Mouse (Mus musculus): ENCODE measurements around the gene Eif2ak4. TPM values are rescaled to one million over a fixed set of nuclear protein-coding genes. Genes with fewer than 3 reads are reported as not detected.

Gene Eif2ak4
- polyA plus RNA-seq, 1 experiment from 2014 or later: 11.9 TPM

DNA sequence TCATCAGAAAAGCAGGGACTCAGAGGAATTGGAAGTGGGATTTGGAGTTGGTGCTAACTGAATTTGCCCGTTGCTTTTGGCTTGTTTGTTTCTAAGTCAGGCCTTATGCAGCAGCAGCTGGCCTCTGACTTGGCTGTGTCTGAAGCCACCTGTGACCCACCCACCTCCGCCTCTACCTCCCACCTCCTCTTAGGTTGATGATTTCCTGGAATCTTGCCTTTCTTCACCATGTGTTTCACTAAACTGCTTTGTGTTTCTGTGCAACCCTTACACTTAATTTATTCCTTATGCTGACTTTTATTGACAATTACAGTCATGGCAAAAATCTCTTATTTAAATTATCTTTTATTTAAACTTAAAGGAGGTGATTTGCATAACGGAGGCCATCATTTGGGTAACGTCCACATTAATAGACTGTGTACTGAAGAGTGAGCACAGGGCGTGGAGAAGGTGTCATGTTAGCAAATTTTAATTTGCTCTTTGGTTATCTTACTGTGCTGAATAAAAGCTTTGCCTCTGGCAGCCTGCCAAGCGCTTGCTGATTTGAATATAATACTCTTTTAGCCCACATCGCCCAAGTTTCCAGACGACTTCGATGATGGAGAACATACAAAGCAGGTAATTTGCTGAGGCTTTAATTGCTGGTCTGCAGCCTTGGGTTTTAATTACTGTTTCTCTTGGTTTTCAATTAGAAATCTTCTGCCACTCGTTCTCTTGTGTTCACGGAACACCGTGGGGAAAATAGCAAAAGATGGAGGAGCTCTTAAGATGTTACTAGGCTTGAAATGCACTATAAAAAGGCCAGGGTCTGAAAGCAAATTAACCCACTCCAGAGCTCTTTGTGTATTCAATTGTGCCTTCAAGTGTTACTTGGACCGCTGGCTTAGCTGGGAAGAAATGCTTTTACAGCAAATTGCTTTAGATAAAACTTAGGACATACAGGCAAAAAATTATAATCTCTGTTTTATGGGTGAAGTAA is 57.6 kb downstream of the Eif2ak4 start:
- H3K4me1 ChIP-seq: peaks cover 21% of the 10 kb centered on the region
- H3K9me3 ChIP-seq: no peaks in the 10 kb centered on the region
- ATAC-seq (ENCODE audit: low FRiP score): peak; percentile 88
- H3K9ac ChIP-seq: no peak overlapping the region
- H3K4me3 ChIP-seq (replicated peaks): no peak overlapping the region
- H3K4me2 ChIP-seq: no peak overlapping the region
- 28% methylated on average over 13 of the region's 13 CpGs for WGBS
- 0 out of 2 replicates have a peak overlapping the region, but pooled peaks have one; percentile 14 for H3K27ac ChIP-seq
- peaks cover 13% of the 10 kb centered on the region for H3K27me3 ChIP-seq
- peaks cover 19% of the 10 kb centered on the region; the same call in 1 of the 2 replicates for H3K36me3 ChIP-seq (replicated peaks)

DNA sequence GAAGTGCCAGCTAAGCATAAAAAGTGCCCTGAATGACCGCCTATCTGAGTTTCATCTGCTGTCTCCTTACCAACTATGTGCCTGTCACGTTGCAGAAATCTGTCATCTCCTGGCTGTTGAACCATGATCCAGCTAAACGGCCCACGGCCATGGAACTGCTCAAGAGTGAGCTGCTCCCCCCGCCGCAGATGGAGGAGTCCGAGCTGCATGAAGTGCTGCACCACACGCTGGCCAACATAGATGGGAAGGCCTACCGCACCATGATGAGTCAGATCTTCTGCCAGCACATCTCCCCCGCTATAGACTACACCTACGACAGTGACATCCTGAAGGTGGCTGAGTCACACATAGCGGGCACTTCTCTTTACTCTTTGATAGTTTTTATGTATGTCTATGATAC is 59.8 kb downstream of the Eif2ak4 start:
- no peak for ATAC-seq (ENCODE audit: low FRiP score)
- Histone ChIP-seq H3K9ac (no peak overlapping the region), H3K9me3 (no peaks in the 10 kb centered on the region), H3K27me3 (peaks cover 5% of the 10 kb centered on the region), H3K4me3 (replicated peaks) (no peak overlapping the region), H3K36me3 (replicated peaks) (peaks cover 10% of the 10 kb centered on the region; the same call in 1 of the 2 replicates), H3K4me2 (no peak overlapping the region), H3K4me1 (peaks cover 13% of the 10 kb centered on the region), H3K27ac (no peak overlapping the region)
- WGBS: 90% methylated on average over 12 of the region's 12 CpGs

DNA sequence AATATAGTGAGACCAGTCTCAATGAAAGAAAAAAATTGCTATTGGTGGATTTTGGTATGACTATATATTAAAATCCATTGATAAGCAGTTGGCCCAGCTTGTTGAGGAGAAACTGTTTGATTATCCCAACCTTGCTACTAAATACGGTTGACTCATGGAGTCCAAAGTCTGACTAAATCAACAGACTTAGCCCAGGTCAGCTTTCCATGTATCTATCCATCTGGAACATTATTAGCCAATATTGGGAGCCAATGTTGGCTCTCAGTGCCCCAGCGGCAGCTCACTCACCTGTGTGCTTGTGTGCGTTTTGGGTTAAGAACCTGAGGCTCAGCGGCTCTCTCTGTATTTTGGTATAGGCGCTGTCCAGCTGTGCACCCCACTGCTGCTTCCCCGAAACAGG is 62.6 kb downstream of the Eif2ak4 start:
- no peaks in the 10 kb centered on the region for H3K36me3 ChIP-seq (replicated peaks)
- no peak overlapping the region for H3K27ac ChIP-seq
- H3K4me3 ChIP-seq (replicated peaks): no peak overlapping the region
- H3K4me2 ChIP-seq: no peak overlapping the region
- no peak overlapping the region for H3K9ac ChIP-seq
- no peaks in the 10 kb centered on the region for H3K9me3 ChIP-seq
- no peak for ATAC-seq (ENCODE audit: low FRiP score)
- H3K4me1 ChIP-seq: peaks cover 6% of the 10 kb centered on the region
- peaks cover 5% of the 10 kb centered on the region for H3K27me3 ChIP-seq
- WGBS: 87% methylated on average over 6 of the region's 6 CpGs

DNA sequence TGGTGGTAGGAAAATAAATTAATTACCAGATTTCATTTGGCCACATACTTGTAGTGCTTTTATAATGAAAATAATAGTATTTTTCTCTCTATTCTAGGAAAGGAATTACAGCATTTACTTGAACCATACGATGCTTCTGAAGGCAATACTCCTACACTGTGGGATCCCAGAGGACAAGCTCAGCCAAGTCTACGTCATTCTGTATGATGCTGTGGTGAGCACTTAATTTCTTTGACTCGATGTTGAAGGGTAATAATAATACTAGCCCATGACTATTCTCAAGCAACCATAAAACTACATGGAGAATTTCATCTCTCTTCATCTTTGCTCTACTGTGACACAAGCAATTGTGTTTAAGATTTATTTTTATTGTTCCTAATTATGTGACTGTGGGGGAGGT is 68.6 kb downstream of the Eif2ak4 start:
- Histone ChIP-seq H3K9ac (no peak overlapping the region), H3K27ac (peak overlapping the region; percentile 57; the same call in 1 of the 2 replicates), H3K4me3 (replicated peaks) (no peak overlapping the region)

DNA sequence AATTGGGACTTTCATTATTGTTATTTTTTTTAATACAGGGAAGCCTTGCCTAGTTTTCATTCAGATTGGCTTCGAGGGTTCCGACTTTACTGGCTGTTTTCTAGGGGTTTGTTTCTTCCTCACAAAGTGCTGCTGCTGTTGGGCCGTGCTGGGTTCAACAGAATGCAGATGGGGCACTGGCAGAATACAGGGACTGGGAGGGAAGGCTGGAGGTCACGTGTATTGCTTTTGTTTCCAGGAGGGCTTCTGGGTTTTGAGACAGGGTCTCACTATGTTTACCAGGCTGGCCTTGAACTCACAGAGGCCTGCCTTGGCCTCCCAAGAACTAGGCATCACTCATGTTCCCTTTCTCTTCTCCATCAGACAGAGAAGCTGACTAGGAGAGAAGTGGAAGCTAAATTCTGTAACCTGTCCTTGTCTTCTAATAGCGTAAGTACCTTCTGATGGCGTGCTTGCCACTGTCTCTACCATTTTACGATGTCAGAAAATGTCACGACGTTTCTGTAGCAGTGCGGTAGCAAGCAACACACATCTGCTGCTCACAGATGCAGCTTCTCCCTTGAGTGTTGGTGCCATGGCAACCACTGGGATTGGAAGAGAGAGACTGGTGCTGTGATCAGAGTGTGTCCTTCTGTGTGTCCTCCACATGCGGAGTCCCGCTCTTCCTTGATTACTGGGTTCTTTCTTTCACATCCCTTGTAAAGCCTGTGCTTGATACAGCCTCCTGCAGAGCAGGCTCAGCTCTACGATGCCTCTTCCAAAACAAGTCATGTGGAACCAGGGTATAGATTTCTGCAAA is 69.2 kb downstream of the Eif2ak4 start:
- Histone ChIP-seq H3K9me3 (no peaks in the 10 kb centered on the region), H3K4me2 (no peak overlapping the region), H3K27ac (peak overlapping the region; percentile 57), H3K4me1 (0 out of 2 replicates have a peak, but pooled peaks cover 7% of the 10 kb centered on the region), H3K36me3 (replicated peaks) (peaks cover 14% of the 10 kb centered on the region), H3K27me3 (no peaks in the 10 kb centered on the region), H3K9ac (no peak overlapping the region), H3K4me3 (replicated peaks) (no peak overlapping the region)
- WGBS: 78% methylated on average over 13 of the region's 13 CpGs
- peak; percentile 89 for ATAC-seq (ENCODE audit: low FRiP score)

More for the DNA sequence above, 68.6 kb downstream of the Eif2ak4 start:
- ATAC-seq (ENCODE audit: low FRiP score): no peak
- Histone ChIP-seq H3K27me3 (no peaks in the 10 kb centered on the region), H3K9me3 (no peaks in the 10 kb centered on the region), H3K4me1 (0 out of 2 replicates have a peak, but pooled peaks cover 7% of the 10 kb centered on the region), H3K36me3 (replicated peaks) (peaks cover 11% of the 10 kb centered on the region), H3K4me2 (no peak overlapping the region)
- WGBS: 91% methylated on average over 3 of the region's 3 CpGs

DNA sequence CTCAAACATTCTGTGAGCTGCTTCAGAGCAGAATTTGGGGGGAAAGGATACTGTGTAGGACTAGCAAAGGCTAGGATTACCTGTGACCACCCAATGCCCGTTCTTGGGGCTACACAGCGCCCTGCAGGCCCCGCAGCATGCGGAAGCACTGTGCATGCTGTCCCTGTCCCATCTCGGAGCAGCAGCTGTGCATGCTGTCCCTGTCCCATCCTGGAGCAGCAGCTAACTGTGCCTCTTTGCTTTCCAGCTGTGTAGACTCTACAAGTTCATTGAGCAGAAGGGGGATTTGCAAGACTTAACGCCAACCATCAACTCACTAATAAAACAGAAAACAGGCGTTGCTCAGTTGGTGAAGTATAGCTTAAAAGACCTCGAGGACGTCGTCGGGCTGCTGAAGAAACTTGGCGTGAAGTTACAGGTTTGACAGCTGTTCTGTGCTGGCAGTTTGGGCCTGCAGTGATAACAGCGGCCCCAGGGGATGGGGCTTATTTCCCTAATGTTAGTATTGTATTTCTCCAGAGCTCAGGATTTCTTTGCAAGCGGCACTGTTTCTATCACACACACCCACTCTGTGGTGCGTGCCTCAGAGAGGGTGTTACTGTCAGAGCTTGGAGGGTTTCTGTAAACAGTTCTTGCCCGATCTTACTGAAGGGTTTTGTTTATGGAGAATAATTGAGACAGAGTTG is 73.2 kb downstream of the Eif2ak4 start:
- Histone ChIP-seq H3K27me3 (no peaks in the 10 kb centered on the region), H3K9me3 (no peaks in the 10 kb centered on the region), H3K4me2 (no peak overlapping the region), H3K4me1 (0 out of 2 replicates have a peak, but pooled peaks cover 7% of the 10 kb centered on the region), H3K27ac (no peak overlapping the region), H3K4me3 (replicated peaks) (no peak overlapping the region), H3K9ac (no peak overlapping the region), H3K36me3 (replicated peaks) (peaks cover 32% of the 10 kb centered on the region)
- ATAC-seq (ENCODE audit: low FRiP score): no peak
- WGBS: 77% methylated on average over 16 of the region's 16 CpGs

DNA sequence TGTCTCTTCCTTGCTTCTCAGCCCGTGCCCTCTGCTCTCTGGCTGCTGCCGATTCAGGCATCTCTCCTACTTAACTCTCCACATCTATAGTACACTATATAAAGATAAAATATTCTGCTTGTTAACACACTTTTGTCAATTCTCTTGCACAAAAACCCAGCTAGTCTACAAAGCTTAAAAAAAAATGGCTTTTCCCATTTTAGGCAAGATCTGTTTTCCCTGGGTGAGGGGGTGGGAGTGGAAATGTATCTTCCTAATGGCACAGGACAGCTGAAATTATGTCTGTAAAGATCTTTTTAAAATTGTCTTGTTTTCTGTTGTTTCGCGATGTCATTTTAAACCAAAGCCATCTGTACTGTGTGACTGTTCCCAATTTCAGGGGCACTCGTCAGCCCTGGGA is 75.1 kb downstream of the Eif2ak4 start:
- H3K4me3 ChIP-seq (replicated peaks): no peak overlapping the region
- H3K4me2 ChIP-seq: no peak overlapping the region
- no peak overlapping the region for H3K27ac ChIP-seq
- no peaks in the 10 kb centered on the region for H3K9me3 ChIP-seq
- 85% methylated on average over 5 of the region's 5 CpGs for WGBS
- H3K36me3 ChIP-seq (replicated peaks): peaks cover 43% of the 10 kb centered on the region
- no peaks in the 10 kb centered on the region for H3K27me3 ChIP-seq
- H3K9ac ChIP-seq: no peak overlapping the region
- 0 out of 2 replicates have a peak, but pooled peaks cover 2% of the 10 kb centered on the region for H3K4me1 ChIP-seq
- no peak for ATAC-seq (ENCODE audit: low FRiP score)

DNA sequence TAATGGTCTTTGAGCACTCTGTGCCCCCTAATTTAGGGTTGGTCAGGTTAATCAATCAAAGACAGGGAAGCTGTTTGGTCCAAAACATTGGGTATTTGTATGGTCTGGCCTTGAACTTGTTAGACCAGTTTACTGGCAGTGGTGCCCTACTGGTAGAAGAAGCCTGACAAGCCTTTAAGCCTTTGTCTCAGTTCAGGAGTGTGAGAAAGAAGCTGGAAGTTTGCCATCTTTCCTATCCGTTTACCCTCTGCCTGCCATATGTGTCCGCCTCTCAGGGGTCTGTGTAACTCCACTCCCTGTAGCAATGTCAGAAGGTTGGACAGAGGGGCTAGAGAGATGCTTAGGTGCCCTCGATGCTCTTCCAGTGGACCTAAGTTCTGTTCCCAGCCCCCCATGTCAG is 76.0 kb downstream of the Eif2ak4 start:
- Histone ChIP-seq H3K4me2 (no peak overlapping the region), H3K4me1 (0 out of 2 replicates have a peak, but pooled peaks cover 2% of the 10 kb centered on the region), H3K36me3 (replicated peaks) (peaks cover 51% of the 10 kb centered on the region), H3K9ac (no peak overlapping the region), H3K4me3 (replicated peaks) (no peak overlapping the region), H3K27ac (no peak overlapping the region), H3K9me3 (no peaks in the 10 kb centered on the region), H3K27me3 (no peaks in the 10 kb centered on the region)
- 75% methylated on average over 3 of the region's 3 CpGs for whole genome bisulfite sequencing
- no peak for ATAC-seq (ENCODE audit: low FRiP score)

DNA sequence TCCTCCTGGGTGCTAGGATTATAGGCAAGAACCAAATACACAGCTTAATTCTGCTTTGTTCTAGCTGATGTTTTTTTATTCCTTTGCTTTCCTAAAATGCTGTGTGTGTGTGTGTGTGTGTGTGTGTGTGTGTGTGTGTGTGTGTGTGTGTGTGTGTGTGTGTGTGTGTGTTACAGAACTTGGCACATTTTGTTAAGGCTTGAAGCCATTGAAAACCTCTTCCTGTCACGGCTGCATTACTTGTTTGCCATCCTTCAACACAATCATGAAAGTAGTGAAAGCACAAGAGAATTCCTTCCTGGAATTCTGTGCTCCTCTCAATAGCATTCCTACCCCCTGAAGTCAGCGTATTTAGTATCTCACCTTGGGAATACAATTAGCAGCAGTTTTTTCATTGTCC is 77.5 kb downstream of the Eif2ak4 start:
- no peak overlapping the region for H3K4me3 ChIP-seq (replicated peaks)
- H3K9me3 ChIP-seq: no peaks in the 10 kb centered on the region
- no peak for ATAC-seq (ENCODE audit: low FRiP score)
- no peak overlapping the region for H3K4me2 ChIP-seq
- WGBS: 49% methylated on average over 2 of the region's 2 CpGs
- H3K36me3 ChIP-seq (replicated peaks): peaks cover 59% of the 10 kb centered on the region
- no peaks in the 10 kb centered on the region for H3K27me3 ChIP-seq
- 0 out of 2 replicates have a peak, but pooled peaks cover 2% of the 10 kb centered on the region for H3K4me1 ChIP-seq
- no peak overlapping the region for H3K9ac ChIP-seq
- no peak overlapping the region for H3K27ac ChIP-seq

DNA sequence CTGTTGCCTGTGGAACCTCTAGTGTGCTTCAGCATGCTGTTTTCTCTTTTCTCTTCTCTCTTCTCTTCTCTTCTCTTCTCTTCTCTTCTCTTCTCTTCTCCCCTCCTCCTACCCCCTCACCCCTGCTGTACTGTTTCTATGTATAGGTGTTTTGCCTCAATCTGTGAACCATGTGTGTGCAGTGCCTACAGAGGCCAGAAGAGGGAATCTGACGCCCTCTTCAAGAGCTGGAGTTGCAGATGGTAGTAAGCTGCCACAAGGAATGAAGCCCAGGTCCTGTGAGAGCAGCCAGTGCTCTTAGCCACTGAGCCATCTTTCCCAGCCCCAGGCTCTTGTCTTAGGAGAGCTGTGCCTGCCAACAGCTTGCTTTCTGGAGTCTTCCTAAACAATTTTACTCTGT is 78.2 kb downstream of the Eif2ak4 start:
- H3K4me3 ChIP-seq (replicated peaks): no peak overlapping the region
- 57% methylated on average over 1 of the region's 1 CpGs for WGBS
- no peak overlapping the region for H3K27ac ChIP-seq
- H3K4me1 ChIP-seq: no peaks in the 10 kb centered on the region
- ATAC-seq (ENCODE audit: low FRiP score): no peak
- peaks cover 64% of the 10 kb centered on the region for H3K36me3 ChIP-seq (replicated peaks)
- no peaks in the 10 kb centered on the region for H3K27me3 ChIP-seq
- no peaks in the 10 kb centered on the region for H3K9me3 ChIP-seq
- H3K4me2 ChIP-seq: no peak overlapping the region
- no peak overlapping the region for H3K9ac ChIP-seq

DNA sequence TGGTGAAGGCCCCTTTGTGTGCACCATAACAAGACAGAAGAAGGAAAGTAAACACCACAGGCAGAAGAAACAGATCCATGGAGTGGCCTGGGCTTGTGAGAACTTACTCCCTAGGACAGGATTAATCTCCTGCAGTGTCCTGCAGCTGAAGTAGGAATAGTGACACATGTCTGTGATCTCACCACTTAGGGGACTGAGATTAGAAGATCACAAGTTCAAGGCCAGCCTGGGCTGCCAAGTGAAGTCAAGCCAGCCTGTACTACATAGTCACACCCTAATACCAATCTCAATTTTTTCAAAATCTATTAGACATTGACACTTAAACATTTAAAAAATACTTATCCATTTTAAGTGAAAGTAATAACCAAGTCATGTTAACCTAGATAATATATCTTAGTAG is 79.9 kb downstream of the Eif2ak4 start:
- H3K9ac ChIP-seq: no peak overlapping the region
- no peaks in the 10 kb centered on the region for H3K9me3 ChIP-seq
- no peak overlapping the region for H3K4me2 ChIP-seq
- no peaks in the 10 kb centered on the region for H3K27me3 ChIP-seq
- no peak overlapping the region for H3K27ac ChIP-seq
- ATAC-seq (ENCODE audit: low FRiP score): no peak
- H3K36me3 ChIP-seq (replicated peaks): peaks cover 68% of the 10 kb centered on the region
- no peak overlapping the region for H3K4me3 ChIP-seq (replicated peaks)
- H3K4me1 ChIP-seq: no peaks in the 10 kb centered on the region
